Mouse (Mus musculus) heart, embryonic 16.5 days (tissue): ENCODE results near the gene 2810004N23Rik. TPM values are rescaled to one million over a fixed set of nuclear protein-coding genes. Genes with fewer than 3 reads are reported as not detected.

Source experiments
- ATAC-seq: fragments of 200-750 bp; cut with Nextera tagmentation; replicated peaks from 2 replicates; pipeline ENCODE4 v1.8.0; 2017; ENCODE audit warnings: moderate number of reproducible peaks; ENCODE audit not compliant: insufficient read depth, low FRiP score; ENCODE audit errors: extremely low read depth
- H3K27ac ChIP-seq: fragments of 300-500 bp; sonication (generic); 2 replicates; pipeline ENCODE4 v1.5.1; 2014; ENCODE audit warnings: mild to moderate bottlenecking, low read length, control low read depth, moderate library complexity
- H3K27me3 ChIP-seq: fragments of 300-500 bp; sonication (generic); 2 replicates; pipeline ENCODE4 v1.6.1; 2014; ENCODE audit warnings: low read length, mixed read lengths; ENCODE audit not compliant: control insufficient read depth, insufficient read depth
- H3K36me3 ChIP-seq: fragments of 300-500 bp; sonication (generic); 2 replicates; pipeline ENCODE4 v1.6.1; 2014; ENCODE audit not compliant: control insufficient read depth, insufficient read depth
- H3K4me1 ChIP-seq: fragments of 300-500 bp; sonication (generic); 2 replicates; pipeline ENCODE4 v1.6.1; 2014; ENCODE audit warnings: low read length, mixed read lengths; ENCODE audit not compliant: control insufficient read depth, insufficient read depth
- H3K4me2 ChIP-seq: fragments of 300-500 bp; sonication (generic); 2 replicates; pipeline ENCODE4 v1.6.1; 2014; ENCODE audit warnings: low read depth, mild to moderate bottlenecking, control low read depth, low read length
- H3K4me3 ChIP-seq: fragments of 300-500 bp; sonication (generic); 2 replicates; pipeline ENCODE4 v1.5.1; 2014; ENCODE audit warnings: mild to moderate bottlenecking, control low read depth, low read length
- H3K9ac ChIP-seq: fragments of 300-500 bp; sonication (generic); 2 replicates; pipeline ENCODE4 v1.6.1; 2014; ENCODE audit warnings: low read length, control low read depth
- H3K9me3 ChIP-seq: fragments of 300-500 bp; sonication (generic); replicated peaks from 2 replicates; pipeline ENCODE4 v1.6.1; 2016; ENCODE audit warnings: low read length; ENCODE audit not compliant: control insufficient read depth
- WGBS: fragments of 180-500 bp; shearing (Covaris S2); extraction: QIAGEN DNeasy Blood & Tissue Kit; methylation state at CpG from one replicate; pipeline ENCODE4 v1.1.7; 2014; 5-methylcytosine and 5-hydroxymethylcytosine counted together
- polyA plus RNA-seq: library from polyadenylated mRNA; unstranded; fragments of >200 nt; fragmentation: Nextera tagmentation; extraction: Ambion mirVana; gene quantifications from 2 replicates; pipeline ENCODE4 v1.2.1, GENCODE M21; 2015

Gene 2810004N23Rik
- 51.4 and 52.2 TPM in 2 replicates for polyA plus RNA-seq

- Histone ChIP-seq H3K4me3 (peak within 1 kb of the TSS; percentile 93), H3K4me2 (peak within 1 kb of the TSS; percentile 70), H3K36me3 (peaks cover 25% of the 10 kb centered on the region), H3K9ac (peak within 1 kb of the TSS; percentile 98), H3K27me3 (no peaks in the 10 kb centered on the region), H3K4me1 (peaks cover 54% of the 10 kb centered on the region), H3K9me3 (no peaks in the 10 kb centered on the region), H3K27ac (peak within 1 kb of the TSS; percentile 94)
- peak; percentile 94 for ATAC-seq
- WGBS = 1% methylated on average over 55 of the region's 55 CpGs
These were observed at the start of gene 2810004N23Rik, which contains the start of gene Gnpat for GRCm38 (mm10) chr8:124862321-124863162. Gene 2810004N23Rik (minus strand): TSS chr8:124863120. Gene Gnpat (plus strand): TSS chr8:124863033.

GRCm38 (mm10) chr8:124911938-124912872, 49.3 kb upstream of the 2810004N23Rik start:
- WGBS = 64% methylated on average over 17 of the region's 17 CpGs
- H3K27me3 ChIP-seq = no peaks in the 10 kb centered on the region
- H3K4me1 ChIP-seq = peaks cover 20% of the 10 kb centered on the region
- no peak overlapping the region for H3K9ac ChIP-seq
- no peak for ATAC-seq
- no peak overlapping the region for H3K27ac ChIP-seq
- H3K4me2 ChIP-seq = no peak overlapping the region
- H3K36me3 ChIP-seq = peaks cover 54% of the 10 kb centered on the region
- no peak overlapping the region for H3K4me3 ChIP-seq
- 0 out of 2 replicates have a peak, but pooled peaks cover 4% of the 10 kb centered on the region for H3K9me3 ChIP-seq

- no peak; the same call in 1 of the 2 replicates for ATAC-seq
- 0 out of 2 replicates have a peak, but pooled peaks cover 4% of the 10 kb centered on the region for H3K9me3 ChIP-seq
- 0 out of 2 replicates have a peak overlapping the region, but pooled peaks have one; percentile 17 for H3K9ac ChIP-seq
- no peak overlapping the region for H3K4me2 ChIP-seq
- H3K4me3 ChIP-seq = no peak overlapping the region
- H3K36me3 ChIP-seq = peaks cover 65% of the 10 kb centered on the region
- WGBS = 57% methylated on average over 10 of the region's 10 CpGs
- peaks cover 9% of the 10 kb centered on the region for H3K4me1 ChIP-seq
- H3K27me3 ChIP-seq = no peaks in the 10 kb centered on the region
- H3K27ac ChIP-seq = peak overlapping the region; percentile 28
These were observed 47.4 kb upstream of the 2810004N23Rik start for GRCm38 (mm10) chr8:124910349-124910748.

- peak overlapping the region; percentile 28 for H3K27ac ChIP-seq
- H3K9ac ChIP-seq = no peak overlapping the region
- H3K36me3 ChIP-seq = peaks cover 61% of the 10 kb centered on the region
- WGBS = 50% methylated on average over 16 of the region's 16 CpGs
- H3K27me3 ChIP-seq = no peaks in the 10 kb centered on the region
- no peak overlapping the region for H3K4me2 ChIP-seq
- ATAC-seq = peak; percentile 83
- 0 out of 2 replicates have a peak, but pooled peaks cover 4% of the 10 kb centered on the region for H3K9me3 ChIP-seq
- no peak overlapping the region for H3K4me3 ChIP-seq
- H3K4me1 ChIP-seq = peaks cover 9% of the 10 kb centered on the region
These were observed 47.0 kb upstream of the 2810004N23Rik start for GRCm38 (mm10) chr8:124909936-124910335.

- no peak for ATAC-seq
- Histone ChIP-seq H3K27me3 (no peaks in the 10 kb centered on the region), H3K9me3 (no peaks in the 10 kb centered on the region), H3K4me3 (no peak overlapping the region), H3K27ac (no peak overlapping the region), H3K36me3 (peaks cover 54% of the 10 kb centered on the region), H3K4me2 (no peak overlapping the region), H3K4me1 (peaks cover 6% of the 10 kb centered on the region), H3K9ac (no peak overlapping the region)
- WGBS = 85% methylated on average over 2 of the region's 2 CpGs
These were observed 42.6 kb upstream of the 2810004N23Rik start for GRCm38 (mm10) chr8:124905482-124905881.

- Histone ChIP-seq H3K4me2 (no peak overlapping the region), H3K4me1 (peaks cover 11% of the 10 kb centered on the region), H3K27me3 (no peaks in the 10 kb centered on the region), H3K27ac (no peak overlapping the region), H3K9me3 (no peaks in the 10 kb centered on the region), H3K36me3 (peaks cover 54% of the 10 kb centered on the region), H3K9ac (no peak overlapping the region), H3K4me3 (no peak overlapping the region)
- WGBS = 88% methylated on average over 15 of the region's 15 CpGs
- ATAC-seq = no peak
These were observed 40.3 kb upstream of the 2810004N23Rik start for GRCm38 (mm10) chr8:124903198-124903597.

- no peaks in the 10 kb centered on the region for H3K9me3 ChIP-seq
- H3K36me3 ChIP-seq = peaks cover 49% of the 10 kb centered on the region
- H3K27me3 ChIP-seq = no peaks in the 10 kb centered on the region
- peak overlapping the region; percentile 89 for H3K9ac ChIP-seq
- H3K4me2 ChIP-seq = peak overlapping the region; percentile 94
- H3K27ac ChIP-seq = peak overlapping the region; percentile 7; the same call in 1 of the 2 replicates
- no peak for ATAC-seq
- H3K4me1 ChIP-seq = peaks cover 36% of the 10 kb centered on the region
- H3K4me3 ChIP-seq = peak overlapping the region; percentile 67
- WGBS = 3% methylated on average over 31 of the region's 31 CpGs
These were observed 35.5 kb upstream of the 2810004N23Rik start for GRCm38 (mm10) chr8:124898251-124898905.
